Mouse (Mus musculus): ENCODE measurements around the gene Shc2. TPM values are rescaled to one million over a fixed set of nuclear protein-coding genes. Genes with fewer than 3 reads are reported as not detected.

The Shc2 gene
- polyA plus RNA-seq, 1 experiment from 2014 or later = 11.8 TPM

- Histone ChIP-seq H3K36me3 (no peaks in the 10 kb centered on the region), H3K4me2 (replicated peaks) (no peak overlapping the region), H3K27me3 (peaks cover 4% of the 10 kb centered on the region; the same call in 1 of the 2 replicates), H3K9me3 (replicated peaks) (no peaks in the 10 kb centered on the region; the same call in 1 of the 2 replicates), H3K4me1 (no peaks in the 10 kb centered on the region), H3K4me3 (replicated peaks) (no peak overlapping the region), H3K9ac (no peak overlapping the region), H3K27ac (replicated peaks) (no peak overlapping the region)
- no peak for ATAC-seq (ENCODE audit: insufficient number of reproducible peaks, low FRiP score, low TSS enrichment, low read depth)
- 90% methylated on average over 1 of the region's 1 CpGs for WGBS
Measured at GRCm38 (mm10) chr10:79590702-79591101, 47.0 kb downstream of the Shc2 start.

DNA sequence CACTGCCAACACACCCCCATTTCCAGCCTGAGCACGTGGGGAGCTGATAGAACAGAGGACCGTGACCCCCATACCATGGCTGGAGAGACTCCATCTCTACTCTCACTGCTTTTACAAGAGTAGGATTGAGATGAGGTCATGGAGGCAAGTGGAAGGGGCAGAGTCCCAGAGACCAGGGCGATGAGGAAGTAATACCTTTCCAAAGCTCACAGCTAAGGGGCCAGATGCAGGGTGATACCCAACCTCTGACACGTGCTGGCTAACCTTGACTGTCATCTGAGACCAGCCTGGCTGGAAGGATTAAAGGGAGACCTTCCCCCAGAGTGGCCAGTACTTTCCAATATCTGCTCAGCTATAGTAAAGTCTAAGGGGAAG lies 50.0 kb downstream of the Shc2 start:
- Histone ChIP-seq H3K4me2 (replicated peaks) (no peak overlapping the region), H3K27me3 (no peaks in the 10 kb centered on the region), H3K27ac (replicated peaks) (no peak overlapping the region), H3K4me3 (replicated peaks) (no peak overlapping the region), H3K9ac (no peak overlapping the region), H3K4me1 (no peaks in the 10 kb centered on the region), H3K36me3 (no peaks in the 10 kb centered on the region), H3K9me3 (replicated peaks) (no peaks in the 10 kb centered on the region; the same call in 1 of the 2 replicates)
- no peak for ATAC-seq (ENCODE audit: insufficient number of reproducible peaks, low FRiP score, low TSS enrichment, low read depth)
- 62% methylated on average over 4 of the region's 4 CpGs for WGBS

GRCm38 (mm10) chr10:79587061-79587751 lies 50.5 kb downstream of the Shc2 start, which contains the start of gene Theg:
Theg (minus strand) TSS chr10:79587331.
- no peaks in the 10 kb centered on the region for H3K4me1 ChIP-seq
- no peaks in the 10 kb centered on the region for H3K27me3 ChIP-seq
- no peak within 1 kb of the TSS for H3K4me2 ChIP-seq (replicated peaks)
- WGBS = 81% methylated on average over 5 of the region's 5 CpGs
- H3K27ac ChIP-seq (replicated peaks) = no peak within 1 kb of the TSS
- ATAC-seq (ENCODE audit: insufficient number of reproducible peaks, low FRiP score, low TSS enrichment, low read depth) = no peak
- no peak within 1 kb of the TSS for H3K9ac ChIP-seq
- no peak within 1 kb of the TSS for H3K4me3 ChIP-seq (replicated peaks)
- H3K9me3 ChIP-seq (replicated peaks) = no peaks in the 10 kb centered on the region; the same call in 1 of the 2 replicates
- H3K36me3 ChIP-seq = no peaks in the 10 kb centered on the region

DNA sequence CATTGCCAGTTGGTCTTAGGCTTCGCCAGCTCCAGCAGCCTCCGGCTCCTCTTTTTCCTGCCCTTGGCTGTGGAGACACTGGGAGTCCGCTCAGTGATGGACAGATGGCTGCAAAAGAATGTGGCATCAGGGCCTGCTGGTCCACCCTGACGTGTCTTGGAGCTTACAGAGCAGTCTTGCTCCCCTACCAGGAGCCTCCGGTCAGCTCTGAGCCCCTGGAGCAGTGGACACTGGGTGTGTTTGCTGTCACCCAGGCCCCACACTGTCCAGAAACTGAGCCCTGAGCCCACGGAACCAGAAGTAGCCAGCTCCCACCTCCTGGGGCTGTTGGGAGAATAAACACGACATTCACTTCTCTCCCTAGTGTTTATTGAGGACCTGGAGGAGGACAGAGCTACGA lies 51.5 kb downstream of the Shc2 start:
- no peak for ATAC-seq (ENCODE audit: insufficient number of reproducible peaks, low FRiP score, low TSS enrichment, low read depth)
- 73% methylated on average over 8 of the region's 8 CpGs for WGBS

DNA sequence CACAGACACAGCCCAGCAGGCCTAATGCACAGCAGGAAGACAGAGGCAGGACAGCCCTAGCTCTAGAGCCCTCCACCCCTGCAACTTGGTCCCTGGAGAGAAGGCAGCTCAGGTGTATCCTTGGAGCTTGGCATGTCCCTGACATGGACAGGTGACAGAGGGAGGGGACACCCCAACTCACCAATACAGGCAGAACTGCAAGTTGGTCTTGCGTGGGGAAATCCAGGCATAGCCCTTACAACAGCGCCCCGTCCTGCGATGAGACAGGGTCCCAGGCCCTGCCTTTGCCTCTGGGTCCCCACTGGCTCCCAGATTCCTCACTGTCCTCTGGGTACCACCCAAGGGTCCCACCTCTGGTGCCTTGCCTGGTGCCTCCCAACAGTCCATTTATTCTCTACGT lies 52.0 kb downstream of the Shc2 start:
- 87% methylated on average over 4 of the region's 5 CpGs for WGBS
- H3K4me3 ChIP-seq (replicated peaks) = no peak overlapping the region
- H3K27me3 ChIP-seq = no peaks in the 10 kb centered on the region
- H3K4me2 ChIP-seq (replicated peaks) = no peak overlapping the region
- H3K36me3 ChIP-seq = no peaks in the 10 kb centered on the region
- peak; percentile 3; the same call in 1 of the 2 replicates for ATAC-seq (ENCODE audit: insufficient number of reproducible peaks, low FRiP score, low TSS enrichment, low read depth)
- no peaks in the 10 kb centered on the region for H3K9me3 ChIP-seq (replicated peaks)
- H3K4me1 ChIP-seq = no peaks in the 10 kb centered on the region
- no peak overlapping the region for H3K27ac ChIP-seq (replicated peaks)
- no peak overlapping the region for H3K9ac ChIP-seq

More for the DNA sequence above, 51.5 kb downstream of the Shc2 start:
- no peaks in the 10 kb centered on the region for H3K27me3 ChIP-seq
- no peaks in the 10 kb centered on the region for H3K36me3 ChIP-seq
- H3K27ac ChIP-seq (replicated peaks) = no peak overlapping the region
- no peaks in the 10 kb centered on the region for H3K4me1 ChIP-seq
- no peak overlapping the region for H3K4me3 ChIP-seq (replicated peaks)
- no peak overlapping the region for H3K9ac ChIP-seq
- no peak overlapping the region for H3K4me2 ChIP-seq (replicated peaks)
- H3K9me3 ChIP-seq (replicated peaks) = no peaks in the 10 kb centered on the region

DNA sequence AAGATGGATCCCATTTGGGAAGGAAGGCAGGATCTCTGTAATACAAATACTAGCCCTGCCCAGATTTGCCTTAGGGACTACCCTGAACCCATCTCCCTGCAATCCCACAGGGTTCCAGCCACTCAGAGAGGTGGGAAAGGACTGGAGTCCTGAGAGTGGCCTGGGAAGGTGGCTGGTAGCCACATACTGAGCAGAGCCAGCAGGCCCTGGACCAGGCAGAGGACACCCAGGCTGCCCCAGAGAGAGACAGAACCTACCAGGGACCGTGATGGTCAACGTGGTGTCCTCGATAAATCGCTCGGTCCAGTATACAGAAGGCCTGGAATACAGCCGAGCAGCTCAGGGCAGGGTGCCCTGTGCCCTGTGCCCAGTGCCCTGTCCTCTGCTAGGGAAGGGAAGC lies 52.6 kb downstream of the Shc2 start:
- no peak for ATAC-seq (ENCODE audit: insufficient number of reproducible peaks, low FRiP score, low TSS enrichment, low read depth)
- H3K4me3 ChIP-seq (replicated peaks) = no peak overlapping the region
- WGBS = 81% methylated on average over 6 of the region's 6 CpGs

GRCm38 (mm10) chr10:79584426-79584825 lies 53.3 kb downstream of the Shc2 start:
- Histone ChIP-seq H3K27me3 (no peaks in the 10 kb centered on the region), H3K4me3 (replicated peaks) (no peak overlapping the region), H3K27ac (replicated peaks) (no peak overlapping the region), H3K9ac (no peak overlapping the region), H3K9me3 (replicated peaks) (no peaks in the 10 kb centered on the region), H3K4me1 (no peaks in the 10 kb centered on the region), H3K36me3 (no peaks in the 10 kb centered on the region), H3K4me2 (replicated peaks) (no peak overlapping the region)
- WGBS = 71% methylated on average over 9 of the region's 9 CpGs
- no peak for ATAC-seq (ENCODE audit: insufficient number of reproducible peaks, low FRiP score, low TSS enrichment, low read depth)

More for the DNA sequence above, 52.6 kb downstream of the Shc2 start:
- Histone ChIP-seq H3K36me3 (no peaks in the 10 kb centered on the region), H3K27ac (replicated peaks) (no peak overlapping the region), H3K27me3 (no peaks in the 10 kb centered on the region), H3K4me1 (no peaks in the 10 kb centered on the region), H3K9me3 (replicated peaks) (no peaks in the 10 kb centered on the region), H3K9ac (no peak overlapping the region), H3K4me2 (replicated peaks) (no peak overlapping the region)

DNA sequence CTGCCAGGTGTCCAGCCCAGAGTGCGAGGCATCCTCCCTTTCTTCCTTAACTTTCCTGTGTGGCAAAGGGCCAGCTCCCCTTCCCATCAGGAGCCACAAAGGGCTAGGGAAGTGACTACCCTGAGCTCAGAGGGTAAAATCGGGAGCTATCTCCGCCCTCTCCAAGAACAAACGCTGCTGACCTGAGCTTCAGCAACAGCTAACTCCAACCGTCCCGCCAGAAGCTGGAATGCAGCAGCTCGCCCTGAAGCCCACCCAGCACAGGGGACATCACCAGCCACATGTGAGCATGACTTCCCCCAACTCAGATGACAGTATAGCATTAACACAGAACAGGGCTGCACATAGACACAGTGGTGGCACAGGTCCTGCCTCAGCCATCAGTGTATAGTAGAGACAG lies 53.7 kb downstream of the Shc2 start:
- 61% methylated on average over 7 of the region's 7 CpGs for WGBS
- H3K4me1 ChIP-seq = no peaks in the 10 kb centered on the region
- no peak overlapping the region for H3K9ac ChIP-seq
- no peak for ATAC-seq (ENCODE audit: insufficient number of reproducible peaks, low FRiP score, low TSS enrichment, low read depth)
- no peaks in the 10 kb centered on the region for H3K9me3 ChIP-seq (replicated peaks)
- H3K27me3 ChIP-seq = no peaks in the 10 kb centered on the region
- H3K4me3 ChIP-seq (replicated peaks) = no peak overlapping the region
- no peaks in the 10 kb centered on the region for H3K36me3 ChIP-seq
- H3K27ac ChIP-seq (replicated peaks) = no peak overlapping the region
- H3K4me2 ChIP-seq (replicated peaks) = no peak overlapping the region

- 87% methylated on average over 8 of the region's 8 CpGs for WGBS
- ATAC-seq (ENCODE audit: insufficient number of reproducible peaks, low FRiP score, low TSS enrichment, low read depth) = no peak
- Histone ChIP-seq H3K9ac (no peak overlapping the region), H3K36me3 (no peaks in the 10 kb centered on the region), H3K4me3 (replicated peaks) (no peak overlapping the region), H3K4me1 (no peaks in the 10 kb centered on the region), H3K9me3 (replicated peaks) (no peaks in the 10 kb centered on the region), H3K27ac (replicated peaks) (no peak overlapping the region), H3K27me3 (no peaks in the 10 kb centered on the region), H3K4me2 (replicated peaks) (no peak overlapping the region)
Measured at GRCm38 (mm10) chr10:79581501-79581900, 56.2 kb downstream of the Shc2 start.

DNA sequence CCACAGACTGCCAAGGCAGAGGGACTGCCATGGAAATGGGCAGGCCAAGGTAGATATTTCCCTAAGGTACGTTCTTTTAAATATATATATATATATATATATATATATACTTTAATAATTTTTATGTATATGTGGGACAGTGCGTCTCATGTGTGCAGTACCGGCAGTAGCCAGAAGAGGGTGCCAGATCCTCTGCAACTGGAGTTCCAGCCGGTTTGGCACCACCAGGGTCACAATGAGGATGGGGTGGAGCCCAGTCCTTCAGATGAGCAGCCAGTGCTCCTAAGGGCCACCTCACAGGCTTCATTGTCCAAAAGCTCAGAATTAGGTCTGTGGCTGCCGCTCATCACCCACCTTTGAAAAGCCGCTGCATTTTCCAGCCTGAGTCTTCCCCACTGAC lies 56.9 kb downstream of the Shc2 start:
- ATAC-seq (ENCODE audit: insufficient number of reproducible peaks, low FRiP score, low TSS enrichment, low read depth) = no peak

DNA sequence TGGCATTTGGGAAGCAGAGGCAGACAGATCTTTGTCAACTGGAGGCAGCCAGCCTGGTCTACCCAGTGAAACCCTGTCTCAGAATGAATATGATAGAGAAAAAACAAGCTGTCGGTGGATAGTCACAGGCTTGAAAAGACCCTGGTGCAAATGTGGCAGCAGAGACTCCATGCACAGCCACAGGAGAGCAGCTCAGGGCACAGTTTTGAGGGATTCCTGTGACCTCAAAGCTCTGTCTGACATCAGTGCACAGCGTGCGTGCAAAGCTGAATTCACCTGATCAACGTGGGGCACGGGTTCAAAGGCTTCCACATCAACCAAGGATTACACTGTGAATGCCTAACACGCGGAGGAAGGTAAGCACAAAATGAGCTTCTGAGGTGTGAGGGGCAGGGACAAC lies 57.4 kb downstream of the Shc2 start:
- H3K27me3 ChIP-seq = no peaks in the 10 kb centered on the region
- no peaks in the 10 kb centered on the region for H3K4me1 ChIP-seq
- no peak overlapping the region for H3K4me3 ChIP-seq (replicated peaks)
- no peak overlapping the region for H3K4me2 ChIP-seq (replicated peaks)
- no peaks in the 10 kb centered on the region for H3K36me3 ChIP-seq
- H3K9me3 ChIP-seq (replicated peaks) = no peaks in the 10 kb centered on the region
- 62% methylated on average over 7 of the region's 7 CpGs for WGBS
- no peak overlapping the region for H3K27ac ChIP-seq (replicated peaks)
- no peak overlapping the region for H3K9ac ChIP-seq
- ATAC-seq (ENCODE audit: insufficient number of reproducible peaks, low FRiP score, low TSS enrichment, low read depth) = no peak

More for the DNA sequence above, 56.9 kb downstream of the Shc2 start:
- Histone ChIP-seq H3K4me1 (no peaks in the 10 kb centered on the region), H3K36me3 (no peaks in the 10 kb centered on the region), H3K4me2 (replicated peaks) (no peak overlapping the region), H3K27me3 (no peaks in the 10 kb centered on the region), H3K9ac (no peak overlapping the region), H3K4me3 (replicated peaks) (no peak overlapping the region), H3K9me3 (replicated peaks) (no peaks in the 10 kb centered on the region), H3K27ac (replicated peaks) (no peak overlapping the region)
- WGBS = 40% methylated on average over 6 of the region's 6 CpGs

GRCm38 (mm10) chr10:79579781-79580180 lies 57.9 kb downstream of the Shc2 start:
- Histone ChIP-seq H3K9ac (no peak overlapping the region), H3K27ac (replicated peaks) (no peak overlapping the region), H3K9me3 (replicated peaks) (no peaks in the 10 kb centered on the region), H3K36me3 (no peaks in the 10 kb centered on the region), H3K4me3 (replicated peaks) (no peak overlapping the region), H3K27me3 (no peaks in the 10 kb centered on the region), H3K4me2 (replicated peaks) (no peak overlapping the region), H3K4me1 (no peaks in the 10 kb centered on the region)
- 71% methylated on average over 12 of the region's 12 CpGs for WGBS
- no peak for ATAC-seq (ENCODE audit: insufficient number of reproducible peaks, low FRiP score, low TSS enrichment, low read depth)

All from embryonic facial prominence, embryonic 15.5 days (tissue).